Mouse (Mus musculus): Measurements from ENCODE around the gene Slmap. TPM values are rescaled to one million over a fixed set of nuclear protein-coding genes. Genes with fewer than 3 reads are reported as not detected.
A peak's percentile ranks its signal among the peaks of the same experiment; 100 is the strongest.

The Slmap gene
- polyA plus RNA-seq, 2 experiments, result 9.5 to 10.4 TPM

- no peak for ATAC-seq (ENCODE audit: insufficient read depth)
- Histone ChIP-seq H3K27ac (no peak overlapping the region), H3K27me3 (ENCODE audit: control insufficient read depth, insufficient read depth, low read length) (no peaks in the 10 kb centered on the region), H3K4me2 (ENCODE audit: low read depth) (no peak overlapping the region), H3K4me3 (ENCODE audit: insufficient read depth in 1 of 2, low read depth in 2 of 2, low read length in 2 of 2) (no peak overlapping the region), H3K4me1 (replicated peaks; ENCODE audit: control insufficient read depth in 2 of 2, insufficient read depth in 2 of 2, low read length in 1 of 2) (0 out of 4 replicates have a peak, but pooled peaks cover 0 to 2% of the 10 kb centered on the region in 2 experiments), H3K9ac (replicated peaks) (no peak overlapping the region), H3K36me3 (replicated peaks; ENCODE audit: control insufficient read depth, insufficient read depth, low read depth) (peaks cover 2% of the 10 kb centered on the region), H3K9me3 (ENCODE audit: control insufficient read depth, low read length) (no peaks in the 10 kb centered on the region)
- WGBS (ENCODE audit: insufficient replicate concordance), result 75% methylated on average over 2 of the region's 2 CpGs
- DNase-seq (ENCODE audit: low read depth in 3 of 3, low spot score in 3 of 3), result no peak
- TF ChIP-seq CTCF (IDR thresholded peaks at IDR 0.05; ENCODE audit: low read depth) (no peak), EP300 (IDR thresholded peaks at IDR 0.05; ENCODE audit: low read depth) (no peak)
Measured at GRCm38 (mm10) chr14:26441041-26441812, 93.5 kb downstream of the Slmap start.

- Histone ChIP-seq H3K27ac (no peak overlapping the region), H3K4me3 (ENCODE audit: insufficient read depth in 1 of 2, low read depth in 2 of 2, low read length in 2 of 2) (no peak overlapping the region), H3K9ac (replicated peaks) (no peak overlapping the region), H3K36me3 (replicated peaks; ENCODE audit: control insufficient read depth, insufficient read depth, low read depth) (peaks cover 2% of the 10 kb centered on the region), H3K4me1 (replicated peaks; ENCODE audit: control insufficient read depth in 2 of 2, insufficient read depth in 2 of 2, low read length in 1 of 2) (0 out of 4 replicates have a peak, but pooled peaks cover 0 to 2% of the 10 kb centered on the region in 2 experiments), H3K4me2 (ENCODE audit: low read depth) (no peak overlapping the region), H3K27me3 (ENCODE audit: control insufficient read depth, insufficient read depth, low read length) (no peaks in the 10 kb centered on the region), H3K9me3 (ENCODE audit: control insufficient read depth, low read length) (no peaks in the 10 kb centered on the region)
- no peak for TF ChIP-seq EP300 (IDR thresholded peaks at IDR 0.05; ENCODE audit: low read depth)
- no peak for TF ChIP-seq CTCF (IDR thresholded peaks at IDR 0.05; ENCODE audit: low read depth)
- no peak for ATAC-seq (ENCODE audit: insufficient read depth)
- no peak for DNase-seq (ENCODE audit: low read depth in 3 of 3, low spot score in 3 of 3)
Measured at GRCm38 (mm10) chr14:26439996-26440395, 94.7 kb downstream of the Slmap start.

GRCm38 (mm10) chr14:26437771-26438170 is 97.0 kb downstream of the Slmap start:
- Histone ChIP-seq H3K9me3 (ENCODE audit: control insufficient read depth, low read length) (no peaks in the 10 kb centered on the region), H3K4me1 (replicated peaks; ENCODE audit: control insufficient read depth in 2 of 2, insufficient read depth in 2 of 2, low read length in 1 of 2) (0 out of 4 replicates have a peak, but pooled peaks cover 0 to 2% of the 10 kb centered on the region in 2 experiments), H3K27me3 (ENCODE audit: control insufficient read depth, insufficient read depth, low read length) (no peaks in the 10 kb centered on the region), H3K4me3 (ENCODE audit: insufficient read depth in 1 of 2, low read depth in 2 of 2, low read length in 2 of 2) (no peak overlapping the region), H3K4me2 (ENCODE audit: low read depth) (no peak overlapping the region), H3K36me3 (replicated peaks; ENCODE audit: control insufficient read depth, insufficient read depth, low read depth) (peaks cover 2% of the 10 kb centered on the region), H3K9ac (replicated peaks) (no peak overlapping the region), H3K27ac (no peak overlapping the region)
- 32% methylated on average over 2 of the region's 2 CpGs for WGBS (ENCODE audit: insufficient replicate concordance)
- TF ChIP-seq CTCF (IDR thresholded peaks at IDR 0.05; ENCODE audit: low read depth) (no peak), EP300 (IDR thresholded peaks at IDR 0.05; ENCODE audit: low read depth) (no peak)
- ATAC-seq (ENCODE audit: insufficient read depth) (no peak), DNase-seq (ENCODE audit: low read depth in 3 of 3, low spot score in 3 of 3) (no peak)

GRCm38 (mm10) chr14:26436304-26436703 is 98.4 kb downstream of the Slmap start:
- H3K9ac ChIP-seq (replicated peaks), result no peak overlapping the region
- H3K27me3 ChIP-seq (ENCODE audit: control insufficient read depth, insufficient read depth, low read length), result no peaks in the 10 kb centered on the region
- no peak overlapping the region for H3K4me3 ChIP-seq (ENCODE audit: insufficient read depth in 1 of 2, low read depth in 2 of 2, low read length in 2 of 2)
- H3K36me3 ChIP-seq (replicated peaks; ENCODE audit: control insufficient read depth, insufficient read depth, low read depth), result peaks cover 2% of the 10 kb centered on the region
- DNase-seq (ENCODE audit: low read depth in 3 of 3, low spot score in 3 of 3) (no peak), ATAC-seq (ENCODE audit: insufficient read depth) (no peak)
- H3K4me1 ChIP-seq (replicated peaks; ENCODE audit: control insufficient read depth in 2 of 2, insufficient read depth in 2 of 2, low read length in 1 of 2), result 0 out of 4 replicates have a peak, but pooled peaks cover 0 to 2% of the 10 kb centered on the region in 2 experiments
- H3K27ac ChIP-seq, result no peak overlapping the region
- TF ChIP-seq EP300 (IDR thresholded peaks at IDR 0.05; ENCODE audit: low read depth) (no peak), CTCF (IDR thresholded peaks at IDR 0.05; ENCODE audit: low read depth) (peak; percentile 53)
- no peaks in the 10 kb centered on the region for H3K9me3 ChIP-seq (ENCODE audit: control insufficient read depth, low read length)
- no peak overlapping the region for H3K4me2 ChIP-seq (ENCODE audit: low read depth)

GRCm38 (mm10) chr14:26432320-26432719 is 102.4 kb downstream of the Slmap start:
- Histone ChIP-seq H3K4me3 (ENCODE audit: insufficient read depth in 1 of 2, low read depth in 2 of 2, low read length in 2 of 2) (no peak overlapping the region), H3K27me3 (ENCODE audit: control insufficient read depth, insufficient read depth, low read length) (no peaks in the 10 kb centered on the region), H3K27ac (no peak overlapping the region), H3K9me3 (ENCODE audit: control insufficient read depth, low read length) (no peaks in the 10 kb centered on the region), H3K4me2 (ENCODE audit: low read depth) (no peak overlapping the region), H3K36me3 (replicated peaks; ENCODE audit: control insufficient read depth, insufficient read depth, low read depth) (peaks cover 2% of the 10 kb centered on the region; the same call in 1 of the 2 replicates), H3K4me1 (replicated peaks; ENCODE audit: control insufficient read depth in 2 of 2, insufficient read depth in 2 of 2, low read length in 1 of 2) (no peaks in the 10 kb centered on the region), H3K9ac (replicated peaks) (no peak overlapping the region)
- WGBS (ENCODE audit: insufficient replicate concordance), result 72% methylated on average over 2 of the region's 2 CpGs
- ATAC-seq (ENCODE audit: insufficient read depth), result no peak
- no peak for DNase-seq (ENCODE audit: low read depth in 3 of 3, low spot score in 3 of 3)
- TF ChIP-seq CTCF (IDR thresholded peaks at IDR 0.05; ENCODE audit: low read depth) (no peak), EP300 (IDR thresholded peaks at IDR 0.05; ENCODE audit: low read depth) (no peak)

Data from liver, embryonic 14.5 days (tissue).